Mouse (Mus musculus): ENCODE results near the gene Adcy5.

- TF ChIP-seq CTCF (IDR thresholded peaks at IDR 0.05; ENCODE audit: control insufficient read depth, insufficient read depth, low read length) (no peak), POLR2A (IDR thresholded peaks at IDR 0.05; ENCODE audit: borderline replicate concordance, control insufficient read depth, low read depth, low read length) (no peak)
Measured at GRCm38 (mm10) chr16:35307331-35307730, 152.7 kb downstream of the Adcy5 start.
